Mouse (Mus musculus) fat pad, adult 2 months (tissue): ENCODE measurements around the gene Ifi27.
"Not testable (repeated sequence)": the region's sequence is repeated elsewhere in the genome, so short reads cannot be mapped to it uniquely, and the experiment has no call there.

Experiments
- DNase-seq: peaks from one replicate; pipeline ENCODE4 v3.0.0-alpha.2; 2011; ENCODE audit warnings: low read depth, low spot score; ENCODE audit errors: extremely low read depth

Ifi27 gene

GRCm38 (mm10) chr12:103453361-103453760 is 19.4 kb downstream of the Ifi27 start:
- DNase-seq, result no peak

- DNase-seq, result not testable (repeated sequence)
Observed at GRCm38 (mm10) chr12:103456727-103457126, 22.7 kb downstream of the Ifi27 start.

GRCm38 (mm10) chr12:103457140-103457539 is 23.1 kb downstream of the Ifi27 start, which contains the start of gene Ifi27l2b:
Gene Ifi27l2b, minus strand, starts transcription at chr12:103457223.
- no peak for DNase-seq

- DNase-seq, result no peak
Observed at GRCm38 (mm10) chr12:103474481-103474880, 40.5 kb downstream of the Ifi27 start.

- no peak for DNase-seq
Observed at GRCm38 (mm10) chr12:103476779-103477389, 42.9 kb downstream of the Ifi27 start.

- DNase-seq, result no peak
Observed at GRCm38 (mm10) chr12:103477461-103478015, 43.5 kb downstream of the Ifi27 start.

- DNase-seq, result no peak
Observed at GRCm38 (mm10) chr12:103481671-103482070, 47.7 kb downstream of the Ifi27 start.

- no peak for DNase-seq
Observed at GRCm38 (mm10) chr12:103482781-103483180, 48.8 kb downstream of the Ifi27 start.

GRCm38 (mm10) chr12:103484200-103484972 is 50.4 kb downstream of the Ifi27 start:
- DNase-seq, result not testable (repeated sequence)

GRCm38 (mm10) chr12:103486726-103487125 is 52.7 kb downstream of the Ifi27 start:
- no peak for DNase-seq

GRCm38 (mm10) chr12:103487276-103487675 is 53.3 kb downstream of the Ifi27 start:
- DNase-seq, result no peak

- no peak for DNase-seq
Observed at GRCm38 (mm10) chr12:103487750-103488149, 53.7 kb downstream of the Ifi27 start.
